Mouse (Mus musculus) urinary bladder, postnatal 4 days (tissue): ENCODE measurements around the gene Mab21l3.
"Not testable (repeated sequence)": the region's sequence is repeated elsewhere in the genome, so short reads cannot be mapped to it uniquely, and the experiment has no call there.

Experiments used
- DNase-seq, 2 experiments: peaks; one replicate each; pipeline ENCODE4 v3.0.0; 2021 to 2022; ENCODE audit warnings: low spot score in 2 of 2

Mab21l3 gene

DNA sequence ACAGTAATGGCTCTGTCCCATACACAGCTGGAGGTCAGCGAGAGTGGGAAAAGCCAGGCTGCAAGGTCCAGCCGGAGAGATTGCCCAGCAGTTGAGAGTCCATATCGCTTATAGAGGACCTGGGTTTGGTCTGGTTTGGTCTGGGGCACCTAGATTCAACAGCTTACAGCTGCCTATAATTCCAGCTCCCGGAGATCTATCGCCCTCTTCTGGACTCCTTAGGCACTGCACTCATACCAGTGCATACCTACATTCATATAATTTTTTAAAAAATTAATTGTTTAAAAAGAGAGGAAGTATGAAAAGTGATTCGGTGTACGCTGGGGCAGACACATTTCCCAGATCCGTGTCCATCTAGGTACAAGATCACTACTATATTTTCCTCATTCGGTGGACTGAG, 9.4 kb downstream of the Mab21l3 start:
- no peak for DNase-seq

DNA sequence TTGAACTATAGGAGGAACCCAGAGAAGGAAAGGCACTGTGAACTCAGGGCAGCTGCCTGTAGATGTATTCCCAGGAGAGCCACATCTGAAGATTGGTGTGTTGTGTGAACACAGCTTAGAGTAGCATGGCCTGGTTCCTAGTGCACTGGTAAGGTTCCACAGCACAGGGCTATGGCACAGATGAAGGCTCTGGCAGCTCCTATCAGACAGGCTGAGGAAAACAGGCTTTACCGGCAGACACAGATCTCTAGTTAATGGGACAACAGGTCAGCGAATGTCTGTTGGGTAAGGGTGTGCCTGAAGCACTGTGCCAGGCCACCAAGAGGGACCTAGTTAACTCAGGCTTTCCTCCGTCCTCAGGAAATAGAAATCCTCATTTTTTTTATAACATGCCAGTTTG, 11.8 kb downstream of the Mab21l3 start:
- DNase-seq, result no peak

DNA sequence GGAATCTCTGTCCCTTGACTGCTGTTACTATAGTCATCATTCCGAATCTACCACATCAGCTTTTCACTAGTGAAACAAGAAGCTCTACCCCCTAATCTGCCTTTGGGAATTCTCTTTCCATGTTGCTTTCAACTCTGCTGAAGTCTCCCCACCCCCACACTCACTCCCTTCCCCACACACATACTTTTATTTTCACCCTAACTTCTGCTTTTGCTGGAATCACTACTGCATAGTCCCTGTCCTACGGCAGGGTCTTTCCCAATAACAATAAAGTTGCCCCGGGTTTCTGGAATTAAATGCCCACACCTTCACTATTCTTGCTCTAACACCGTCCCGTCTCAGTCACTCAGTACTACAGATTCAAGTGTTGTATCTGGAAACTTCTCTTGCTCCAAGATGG, 12.2 kb downstream of the Mab21l3 start:
- no peak for DNase-seq

DNA sequence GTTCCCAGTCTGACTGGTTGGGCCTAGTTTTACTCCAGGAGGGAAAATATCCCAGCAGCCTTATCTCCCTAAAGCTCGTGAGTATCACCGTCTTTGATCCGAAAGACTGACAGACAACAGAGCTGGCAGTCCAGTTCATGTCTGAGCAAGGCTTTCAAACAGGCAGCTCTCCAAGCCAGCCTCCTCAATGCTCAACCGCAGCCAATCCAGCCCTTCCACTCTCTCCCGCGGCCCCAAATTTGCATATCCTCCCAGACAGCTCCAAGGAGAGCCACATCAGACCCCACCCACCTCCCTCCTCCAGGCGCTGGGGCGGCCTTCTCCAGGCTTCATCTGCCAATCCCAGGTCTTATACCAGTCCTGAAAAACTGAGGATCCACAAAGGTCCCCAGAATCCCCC, 12.7 kb downstream of the Mab21l3 start:
- peak; percentile 83 for DNase-seq

DNA sequence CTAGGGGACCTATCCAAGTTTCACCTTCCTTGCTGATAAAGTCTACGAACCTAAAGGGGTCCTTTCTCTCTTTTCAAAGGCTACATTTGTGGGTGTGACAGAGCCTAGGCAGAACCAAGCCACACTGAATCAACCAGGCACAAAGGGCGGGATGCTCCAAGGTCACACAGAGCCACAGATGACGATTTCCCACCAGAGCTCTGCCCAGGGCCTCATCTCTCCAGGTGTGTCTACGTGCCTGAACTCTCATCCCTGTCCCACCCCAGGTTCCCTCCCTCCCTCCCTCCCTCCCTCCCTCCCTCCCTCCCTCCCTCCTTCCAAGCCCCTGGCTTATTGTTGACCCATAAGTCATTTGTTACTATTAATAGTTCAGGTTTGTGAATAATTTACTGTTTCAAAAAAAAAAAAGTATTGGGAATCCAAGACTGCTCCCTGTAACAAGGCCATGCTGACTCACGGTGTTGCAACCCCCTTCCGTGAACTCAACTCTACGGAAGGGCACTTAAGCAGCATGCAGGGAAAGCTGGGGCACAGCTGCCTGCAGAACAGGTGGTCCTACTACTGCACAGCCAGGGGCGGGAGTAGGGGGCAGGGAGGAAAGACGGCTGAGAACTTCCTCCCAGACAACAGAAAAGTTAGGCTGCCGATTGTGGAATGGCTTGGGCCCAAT, 17.4 kb downstream of the Mab21l3 start:
- DNase-seq, result no peak

DNA sequence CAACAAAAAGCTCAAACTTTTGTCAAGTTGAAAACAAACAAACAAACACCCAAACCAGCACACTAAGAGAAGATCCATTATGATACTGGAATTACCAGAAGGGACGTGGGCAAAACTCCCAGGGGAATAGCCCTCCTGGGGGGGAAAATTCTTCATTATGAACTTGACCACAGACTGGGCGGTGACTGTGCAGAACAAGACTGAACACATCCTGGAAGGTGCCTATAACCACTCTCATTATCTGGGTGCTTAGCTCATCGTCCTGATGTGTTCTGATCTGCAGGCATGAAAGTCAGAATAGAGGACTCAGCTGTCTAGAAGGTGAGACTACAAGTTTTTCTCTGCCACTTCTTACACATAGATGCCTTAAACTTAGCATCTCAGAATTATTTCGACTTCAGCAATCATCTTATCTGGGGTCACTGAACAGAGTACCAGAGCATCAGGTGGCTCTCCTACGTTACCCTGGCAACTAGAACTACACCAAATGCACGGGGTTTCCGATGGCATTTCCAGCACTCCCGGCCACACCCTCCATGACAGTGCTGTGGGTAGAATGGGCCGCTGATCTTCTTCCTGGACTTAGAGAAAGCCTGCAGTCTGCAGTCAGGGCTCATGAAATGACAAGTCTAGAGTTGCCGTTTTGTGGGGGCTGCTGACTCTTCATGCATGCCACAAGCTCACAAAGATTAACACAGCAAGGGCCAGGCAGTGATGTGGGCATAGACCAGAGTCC, 18.7 kb downstream of the Mab21l3 start:
- no peak for DNase-seq

DNA sequence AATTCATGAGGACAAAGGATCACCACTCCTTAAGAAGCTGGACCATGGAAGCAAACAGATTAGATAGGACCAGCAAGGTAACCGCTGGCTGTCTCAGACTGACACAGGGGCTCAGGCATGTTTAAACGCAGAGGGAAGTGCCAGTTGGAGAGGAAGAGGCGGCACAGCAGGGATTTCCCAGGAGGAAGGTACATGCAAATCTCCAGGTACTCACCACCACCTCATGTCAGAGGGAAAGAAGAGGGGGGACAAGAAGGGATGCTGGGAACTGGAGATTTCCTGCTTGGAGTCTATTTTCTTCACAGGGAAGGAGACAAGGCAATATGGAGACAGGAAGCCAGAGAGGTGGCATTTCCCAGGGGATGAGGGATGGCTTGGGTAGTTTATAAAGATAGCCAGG, 20.2 kb downstream of the Mab21l3 start:
- DNase-seq, result no peak

DNA sequence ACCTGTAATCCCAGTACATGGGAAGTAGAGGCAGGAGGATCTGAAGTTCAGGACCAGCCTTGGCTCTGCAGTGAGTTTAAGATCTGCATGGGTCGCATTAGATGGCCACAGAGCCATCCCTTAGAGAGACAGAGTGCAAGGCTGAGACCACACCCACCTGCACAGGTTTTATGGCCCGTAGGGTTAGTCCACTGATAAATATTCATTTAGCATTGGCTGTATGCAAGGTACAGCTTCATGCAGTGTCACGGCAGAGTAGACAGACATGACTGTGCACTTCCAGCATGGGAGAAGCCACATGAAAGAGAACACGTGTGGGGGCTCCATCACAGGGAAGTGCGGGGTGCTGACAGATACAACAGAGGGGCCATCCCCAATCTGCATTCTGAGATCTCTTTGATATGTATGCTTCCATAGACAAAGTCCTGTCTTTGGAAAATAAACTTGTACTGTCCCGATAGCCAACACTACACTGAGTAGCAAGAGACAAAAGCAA, 21.5 kb downstream of the Mab21l3 start:
- no peak for DNase-seq

DNA sequence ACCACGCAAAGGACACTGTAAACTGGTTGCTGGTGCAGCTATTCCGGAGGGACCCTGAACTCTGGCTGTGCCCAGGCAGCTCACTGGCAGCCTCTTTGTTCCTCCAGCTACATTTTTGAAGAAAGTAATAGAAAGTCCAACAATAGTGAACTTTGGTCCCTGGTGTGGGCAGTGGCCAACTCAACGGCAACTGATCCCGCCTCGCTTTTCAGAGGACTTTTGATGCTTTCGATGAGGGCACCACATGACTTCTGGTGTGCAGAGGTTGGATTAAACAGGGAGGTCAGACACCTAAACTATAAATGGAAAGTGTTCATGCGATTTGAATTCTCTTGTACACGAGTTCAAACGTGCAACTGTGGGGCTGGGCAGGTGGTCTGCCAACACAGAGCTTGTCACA, 24.4 kb downstream of the Mab21l3 start:
- no peak for DNase-seq

DNA sequence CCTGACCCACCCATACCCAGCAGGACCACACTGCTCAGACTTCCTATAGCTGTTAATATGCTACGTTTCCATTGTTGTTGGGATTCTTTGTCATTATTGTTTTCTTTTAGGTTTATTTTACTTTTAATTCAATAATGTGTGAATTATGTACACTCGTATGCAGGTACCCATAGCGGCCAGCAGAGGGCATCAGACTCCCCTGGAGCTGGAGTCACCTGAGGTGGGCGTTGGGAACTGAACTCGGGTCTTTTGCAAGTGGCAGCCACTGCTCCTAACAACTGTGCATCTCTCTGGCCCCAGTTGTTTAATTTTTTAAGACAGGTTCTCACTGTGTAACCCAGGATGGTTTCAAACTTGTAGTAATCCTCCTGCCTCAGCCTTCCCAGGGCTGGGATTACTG, 26.7 kb downstream of the Mab21l3 start:
- DNase-seq, result no peak

DNA sequence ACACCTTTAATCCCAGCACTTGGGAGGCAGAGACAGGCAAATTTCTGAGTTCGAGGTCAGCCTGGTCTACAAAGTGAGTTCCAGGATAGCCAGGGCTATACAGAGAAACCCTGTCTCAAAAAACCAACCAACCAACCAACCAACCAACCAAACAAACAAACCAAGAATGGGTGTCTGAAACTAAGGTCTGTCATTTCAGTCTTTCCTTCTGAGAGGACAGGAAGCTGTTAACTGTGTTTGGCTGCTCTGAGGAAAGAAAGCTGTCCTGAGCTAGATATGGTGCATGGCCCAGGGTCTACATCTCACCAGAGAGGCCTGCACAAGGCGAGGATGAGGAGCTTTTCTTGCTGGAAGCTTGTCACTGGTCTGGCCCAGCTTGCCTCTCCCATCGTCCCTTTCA, 28.1 kb downstream of the Mab21l3 start:
- not testable (repeated sequence) for DNase-seq

DNA sequence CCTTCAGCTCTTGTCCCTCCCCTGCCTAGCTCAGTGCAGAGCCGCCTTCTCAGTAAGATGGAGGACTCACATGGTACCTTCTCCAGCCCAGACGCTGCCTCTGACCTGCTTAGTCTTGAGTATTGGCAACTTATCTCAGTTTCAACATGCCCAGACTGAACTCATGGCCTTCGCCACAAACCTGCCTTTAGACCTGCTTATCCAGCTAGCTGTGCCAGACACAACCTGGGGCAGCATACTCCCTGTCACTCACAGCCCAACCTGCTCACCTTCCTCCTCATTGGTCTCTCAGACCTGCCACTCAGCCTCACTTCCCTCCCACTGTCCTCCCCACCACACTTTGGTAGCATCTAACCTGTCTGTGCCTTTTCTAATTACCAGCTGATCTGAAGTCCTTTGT, 32.8 kb downstream of the Mab21l3 start:
- no peak for DNase-seq

DNA sequence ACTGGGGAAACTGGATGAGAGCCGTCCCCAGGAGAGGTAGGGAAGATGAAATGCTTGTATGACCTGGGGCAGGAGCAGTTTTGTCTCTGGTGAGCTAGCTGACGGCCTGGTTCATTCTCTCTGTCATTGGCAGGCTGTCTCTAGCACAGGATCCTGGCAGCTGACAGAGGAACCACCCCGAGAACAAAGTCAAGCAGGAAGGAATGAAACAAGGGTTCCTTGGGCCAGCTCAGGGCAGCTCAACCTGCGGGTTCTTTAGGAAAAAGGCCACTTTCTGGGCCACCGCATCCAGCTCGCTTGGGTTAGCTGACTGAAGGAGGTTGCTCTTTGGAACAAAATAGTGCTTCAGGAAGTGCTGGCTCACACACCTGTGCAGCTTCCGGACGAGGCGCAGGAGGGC, 34.0 kb downstream of the Mab21l3 start:
- no peak for DNase-seq

DNA sequence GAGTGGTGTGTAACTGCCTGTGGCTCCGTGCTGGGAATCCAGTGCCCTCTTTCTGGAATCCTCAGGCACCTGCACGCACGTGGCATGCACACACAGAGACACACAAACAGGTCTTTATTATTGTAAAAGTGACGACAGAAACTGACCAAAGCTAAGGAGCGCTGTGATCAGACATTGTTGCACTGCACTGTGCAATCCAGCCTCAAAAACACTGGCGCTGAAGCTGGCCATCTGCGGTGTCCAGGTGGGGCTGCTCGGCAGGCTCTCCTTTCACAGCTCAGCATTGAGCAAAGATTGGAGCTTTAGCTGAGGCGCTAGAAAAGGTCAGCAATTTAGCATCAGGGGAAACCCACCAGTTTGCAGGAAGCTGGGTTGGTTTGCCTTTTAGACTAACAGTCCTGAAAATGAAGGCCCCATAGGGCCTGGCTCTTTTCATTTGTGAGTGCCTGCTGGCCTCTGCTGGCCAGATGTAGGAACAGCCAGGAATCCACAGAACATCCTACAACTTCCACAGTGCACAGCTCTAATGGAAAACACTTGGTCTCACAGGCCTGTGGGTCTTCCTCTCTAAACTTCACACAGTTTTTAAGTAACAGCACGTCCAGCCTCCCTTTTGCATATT, 36.3 kb downstream of the Mab21l3 start:
- DNase-seq, result peak in 1 of 2 experiments; percentile 50

DNA sequence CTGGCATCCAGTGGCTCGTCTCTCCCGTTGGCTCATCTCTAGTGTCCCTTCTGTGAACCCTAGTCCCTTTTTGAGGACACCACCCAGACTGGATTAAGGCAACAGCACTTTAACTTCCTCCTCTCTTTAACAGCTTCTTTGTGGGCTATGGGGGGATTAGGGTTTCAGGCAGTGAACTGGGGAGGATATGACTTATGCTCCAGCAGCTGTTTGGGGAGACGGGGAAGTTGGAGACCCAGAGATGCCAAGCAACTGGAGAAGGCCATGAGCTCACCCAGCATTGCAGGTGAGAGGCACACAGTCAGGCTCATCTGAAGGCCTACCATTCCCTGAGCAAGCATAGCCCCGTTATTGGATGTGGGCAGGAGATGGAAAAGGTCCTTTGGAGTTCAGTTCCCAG, 36.8 kb downstream of the Mab21l3 start:
- no peak for DNase-seq

DNA sequence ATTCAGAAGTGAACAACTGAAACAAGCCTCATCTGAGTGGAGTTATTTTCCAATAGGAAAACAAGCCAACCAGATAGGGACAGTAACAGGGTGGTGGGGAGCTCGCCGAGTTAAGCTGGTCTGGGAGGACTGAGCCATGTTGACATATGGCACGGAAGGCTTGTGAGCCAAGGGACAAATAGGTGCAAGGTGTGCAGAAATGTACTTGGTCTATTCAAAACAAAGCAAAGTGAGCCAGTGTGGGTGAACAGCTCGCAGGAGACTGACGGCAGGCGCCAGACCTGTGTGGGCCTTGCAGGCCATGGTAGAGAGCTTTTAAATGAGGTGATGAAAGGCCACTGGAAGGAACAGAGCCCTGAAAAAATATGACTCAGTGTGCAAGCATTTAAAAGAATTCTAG, 41.1 kb downstream of the Mab21l3 start:
- DNase-seq, result no peak

DNA sequence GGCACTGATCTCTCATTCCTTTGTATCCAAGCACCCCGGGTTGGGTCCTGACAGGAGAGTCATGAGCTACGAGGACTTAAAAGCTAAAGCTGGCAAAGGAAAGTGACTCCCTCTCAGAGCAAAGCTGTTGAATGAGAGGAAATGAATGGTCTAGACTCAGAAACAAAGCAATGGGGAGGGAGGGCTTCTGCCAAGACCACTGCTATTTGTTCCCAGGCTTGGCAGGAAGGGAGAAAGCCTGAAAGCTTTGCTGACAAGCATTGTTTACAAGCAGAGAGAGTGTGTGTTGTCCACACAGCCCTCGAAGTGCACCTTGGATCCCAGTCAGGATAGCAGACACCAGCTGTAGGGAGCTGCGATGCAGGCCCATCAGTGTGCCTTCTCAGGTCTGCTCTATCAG, 41.8 kb downstream of the Mab21l3 start:
- no peak for DNase-seq

DNA sequence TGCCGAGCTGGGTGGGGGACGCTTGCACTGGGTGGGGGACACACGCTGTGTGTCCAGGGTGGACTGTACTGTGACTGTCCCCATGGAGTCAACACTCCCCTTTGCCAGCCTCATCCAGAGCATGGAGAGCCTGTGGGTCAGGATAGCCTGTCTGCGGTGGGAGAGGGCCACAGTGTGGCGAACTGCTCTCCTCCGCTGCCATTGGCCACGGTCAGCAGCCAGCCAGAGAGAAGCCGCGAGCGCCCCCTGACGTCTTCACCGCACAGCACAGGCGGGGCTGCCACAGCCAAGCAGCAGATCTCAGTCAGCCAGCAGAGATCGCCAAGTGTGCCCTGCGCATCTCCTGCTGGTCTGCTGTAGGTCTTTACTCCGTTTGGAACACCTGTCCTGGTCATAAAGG, 42.6 kb downstream of the Mab21l3 start:
- peak; percentile 82 to 87 for DNase-seq

DNA sequence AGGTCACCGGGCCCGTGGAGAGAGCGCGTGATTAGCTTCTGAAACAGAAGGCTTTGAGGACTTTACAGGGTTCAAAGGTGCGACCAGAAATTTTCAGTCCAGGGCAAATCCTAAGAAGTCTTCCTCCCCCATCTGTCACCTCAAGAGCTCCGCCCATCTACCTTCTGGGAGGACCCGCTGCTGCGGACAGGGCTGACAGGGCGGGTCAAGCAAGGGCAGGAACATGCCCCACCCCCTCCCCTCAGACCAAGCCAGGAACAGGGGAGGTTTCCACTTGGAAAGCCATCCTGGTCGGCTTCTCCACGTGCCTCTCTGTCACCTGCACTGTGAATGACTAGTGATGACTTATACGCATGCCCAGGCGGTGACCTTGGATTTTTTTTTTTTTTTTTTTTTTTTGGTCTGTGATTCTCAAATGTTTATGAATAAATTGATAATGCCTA, 43.2 kb downstream of the Mab21l3 start:
- no peak for DNase-seq

DNA sequence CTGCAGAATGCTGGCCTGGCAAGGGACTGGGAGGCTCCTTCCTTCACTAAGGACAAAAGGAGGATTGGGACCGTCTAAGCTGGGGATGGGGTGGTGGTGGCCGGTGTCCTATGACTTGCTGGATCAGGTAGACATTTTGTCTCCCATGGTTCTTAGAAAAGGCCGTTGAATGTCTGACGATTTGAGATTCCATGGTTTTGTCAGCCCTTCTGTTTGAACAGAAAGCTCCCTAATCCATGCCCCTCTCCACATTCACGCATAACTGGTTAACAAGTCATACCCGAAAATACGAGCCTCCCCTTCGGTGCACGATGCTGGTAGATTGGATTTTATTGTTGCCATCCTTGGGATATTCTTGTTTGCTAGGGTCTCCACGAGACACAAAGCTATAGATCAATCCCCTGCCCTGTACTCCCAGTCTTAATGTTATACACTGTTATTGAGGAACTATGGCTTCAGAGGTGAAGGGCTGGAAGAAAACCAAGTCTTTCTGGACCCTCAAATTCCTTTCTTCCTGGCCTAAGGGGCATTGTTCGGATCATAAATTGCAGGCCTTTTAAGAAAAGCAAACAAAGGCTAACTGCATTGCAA, 43.7 kb downstream of the Mab21l3 start:
- no peak for DNase-seq

DNA sequence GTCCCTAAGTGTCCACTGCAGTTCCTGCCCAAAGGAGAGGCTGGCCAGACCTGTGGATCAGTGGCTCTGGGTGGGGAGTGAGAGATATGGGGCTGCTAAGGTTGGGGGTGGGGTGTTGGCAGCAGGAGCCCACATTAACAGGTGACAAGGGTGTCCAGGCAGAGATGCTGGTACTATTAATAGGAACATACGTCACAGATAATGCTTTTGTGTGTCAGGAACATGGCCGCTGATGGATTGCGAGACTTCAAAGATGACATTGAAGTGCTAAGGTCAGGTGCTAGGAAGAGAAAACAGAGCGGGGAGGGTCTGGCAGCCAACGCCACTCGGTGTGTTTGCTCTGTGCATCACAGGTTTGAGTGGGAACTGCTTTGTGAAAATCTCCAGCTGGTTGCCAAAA, 44.4 kb downstream of the Mab21l3 start:
- DNase-seq, result no peak

DNA sequence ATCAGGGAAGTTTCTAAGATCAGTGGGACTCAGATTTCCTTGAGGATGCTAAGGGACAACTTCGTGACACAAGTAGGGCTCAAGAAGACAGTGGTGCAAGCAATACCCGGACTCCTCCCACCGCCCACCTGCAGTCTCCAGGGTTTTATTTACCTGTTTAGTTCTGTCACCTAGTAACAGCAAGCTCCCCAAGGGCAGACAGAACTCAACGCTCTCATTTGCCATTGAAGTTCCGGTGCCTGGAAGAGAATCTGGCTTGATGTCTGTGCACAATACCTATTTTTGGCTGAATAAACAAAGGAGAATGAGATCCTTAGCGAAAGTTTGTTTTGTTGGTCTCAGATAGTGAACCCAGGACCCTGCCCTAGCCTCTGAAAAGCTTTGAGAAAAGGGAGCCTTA, 45.0 kb downstream of the Mab21l3 start:
- DNase-seq, result no peak

DNA sequence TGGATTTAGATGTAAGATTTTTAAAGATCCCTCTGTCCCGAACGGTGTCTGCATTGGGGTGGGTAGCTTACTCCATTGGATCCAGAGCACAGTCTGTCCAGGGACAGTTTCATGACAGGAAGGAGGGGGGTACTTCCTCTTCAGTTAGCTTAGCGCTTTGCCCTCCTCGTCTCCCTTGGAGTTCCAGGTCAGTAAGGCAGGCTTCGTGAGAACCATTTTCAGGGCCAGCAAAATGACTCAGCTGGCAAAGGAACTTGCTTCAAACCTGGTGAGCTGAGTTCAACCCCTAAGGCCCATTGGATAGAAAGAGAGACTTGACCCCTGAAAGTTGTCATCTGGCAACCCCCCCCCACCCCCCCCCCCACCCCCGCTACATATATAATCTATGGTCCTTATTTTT, 46.0 kb downstream of the Mab21l3 start:
- no peak for DNase-seq
